Mouse (Mus musculus) liver, embryonic 14 days (tissue): ENCODE measurements around the gene Inpp4a. TPM values are rescaled to one million over a fixed set of nuclear protein-coding genes. Genes with fewer than 3 reads are reported as not detected.

Experiments used
- polyA plus RNA-seq: library from polyadenylated mRNA; depleted of rRNA; stranded (reverse); fragments of >200 nt; gene quantifications from 2 replicates; pipeline ENCODE4 v1.2.3, GENCODE M21; 2012; rRNA removed

Inpp4a gene
- 1.7 and 2.0 TPM in 2 replicates for polyA plus RNA-seq

DNA sequence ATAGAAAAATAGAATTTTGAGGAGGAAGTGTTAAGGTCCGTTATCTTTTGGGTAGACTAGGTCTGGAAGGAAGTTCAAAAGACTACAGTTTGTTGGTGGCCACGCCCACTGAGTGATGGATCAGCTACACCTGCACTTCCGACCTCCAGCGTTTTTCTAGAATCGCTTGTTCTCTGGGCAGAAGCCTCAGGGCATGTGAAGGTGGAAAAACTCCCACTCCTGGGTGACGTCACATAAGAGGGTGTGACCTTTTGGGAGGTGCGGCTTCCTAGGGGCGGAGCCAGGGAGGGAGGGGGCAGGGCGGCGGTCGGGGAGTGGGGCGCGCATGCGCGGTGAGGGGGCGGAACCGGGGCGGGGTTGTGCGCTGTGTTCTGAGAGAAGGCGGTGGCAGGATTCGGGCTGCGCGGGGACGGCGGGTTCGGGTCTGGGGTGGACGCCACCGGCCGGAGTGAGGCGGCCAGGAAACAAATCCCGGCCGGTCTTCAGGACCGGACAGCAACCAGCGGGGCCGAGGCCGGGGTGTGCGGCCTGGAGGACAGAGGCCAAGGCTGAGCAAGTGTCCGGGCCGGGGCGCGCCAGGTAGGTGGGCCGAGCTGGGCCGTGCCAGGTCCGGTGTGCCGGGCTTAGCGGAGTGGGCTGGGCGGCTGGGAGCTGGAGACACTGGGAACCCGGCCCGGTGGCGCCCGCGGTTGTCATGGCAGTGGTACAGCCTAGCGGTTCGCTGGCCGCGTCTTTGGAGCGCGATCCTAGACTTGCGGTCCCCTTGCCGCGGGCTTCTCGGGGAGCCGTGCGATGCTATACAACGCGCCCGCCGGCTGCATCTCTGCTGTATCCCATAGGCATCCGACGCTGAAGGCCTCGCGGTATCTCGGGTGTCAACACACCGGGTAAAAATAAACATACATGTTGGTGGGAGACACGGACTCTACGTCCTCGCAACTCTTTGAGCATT, at the start of gene Inpp4a:
Gene Inpp4a, plus strand, starts transcription at position 326 of the 952 bp plus-strand sequence.

DNA sequence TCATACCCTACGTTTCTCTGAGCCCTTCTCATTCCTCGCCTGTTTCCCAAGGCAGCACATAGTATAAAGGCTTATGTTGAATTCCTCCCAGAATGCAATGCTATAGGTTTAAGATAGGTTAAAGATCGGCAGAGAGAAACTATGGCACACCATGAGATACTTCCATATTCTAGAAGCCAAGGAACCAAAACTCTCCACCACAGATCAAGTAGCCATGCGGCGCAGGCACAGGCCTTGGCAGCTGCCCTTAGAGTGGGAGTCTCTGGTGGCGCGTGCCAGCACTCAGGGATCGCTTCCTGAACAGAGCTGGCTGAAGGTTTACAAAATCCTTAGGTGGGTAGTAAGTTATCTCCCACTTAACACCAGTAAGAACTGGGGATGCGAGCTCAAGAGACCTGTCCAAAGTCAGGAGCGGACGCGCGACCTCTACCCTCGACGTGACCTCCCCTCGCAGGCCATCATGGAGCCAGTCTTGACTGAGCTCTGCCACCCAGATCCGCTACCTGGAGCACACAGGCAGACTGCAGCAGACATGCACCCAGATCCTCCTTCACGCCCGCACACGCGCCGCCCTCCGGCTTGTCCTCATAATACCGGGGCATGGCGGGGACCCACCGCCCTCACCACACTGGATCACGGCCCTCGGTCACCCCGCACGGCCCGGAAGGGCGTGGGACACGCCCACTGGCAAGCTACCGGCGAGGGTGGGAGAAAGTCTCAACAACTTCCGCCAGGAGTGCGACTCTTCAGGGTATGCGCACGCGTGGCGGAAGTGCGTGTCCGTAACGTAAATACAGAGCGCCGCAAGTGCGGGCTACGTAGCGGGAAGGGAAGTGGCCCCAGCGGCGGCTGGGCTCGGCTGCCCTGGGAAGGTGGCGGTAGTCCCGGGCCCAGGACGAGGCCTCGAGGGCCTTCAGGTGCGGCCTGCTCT, 130.0 kb downstream of the Inpp4a start, which contains the start of the genes Coa5 and Unc50:
Gene Coa5, minus strand, starts transcription at position 738 of the 931 bp plus-strand sequence.
Gene Unc50, plus strand, starts transcription at position 774 of the 931 bp plus-strand sequence.

Other genes with a start within 250 kb of the Inpp4a start
- gene Cnga3, start 85.4 kb upstream of the Inpp4a start, polyA plus RNA-seq, result not detected in 2 replicates
- 21.9 and 26.8 TPM in 2 replicates for gene Coa5, start 130.2 kb downstream of the Inpp4a start, polyA plus RNA-seq
- gene Unc50, start 130.3 kb downstream of the Inpp4a start, polyA plus RNA-seq, result 41.0 and 49.1 TPM in 2 replicates
- gene Mgat4a, start 241.2 kb downstream of the Inpp4a start, polyA plus RNA-seq, result 0.83 and 1.0 TPM in 2 replicates